Mouse (Mus musculus) kidney, postnatal 0 days (tissue): ENCODE measurements around the gene Sdc4. TPM values are rescaled to one million over a fixed set of nuclear protein-coding genes. Genes with fewer than 3 reads are reported as not detected.

Experiments used
- ATAC-seq: fragments of 200-750 bp; cut with Nextera tagmentation; replicated peaks from 2 replicates; pipeline ENCODE4 v1.8.0; 2017; ENCODE audit warnings: low read depth, moderate number of reproducible peaks, moderate TSS enrichment, moderate library complexity; ENCODE audit not compliant: low FRiP score
- DNase-seq: peaks from one replicate; pipeline ENCODE4 v3.0.0-alpha.2; 2016; ENCODE audit warnings: low spot score
- H3K27ac ChIP-seq: fragments of 300-500 bp; sonication (generic); 2 replicates; pipeline ENCODE4 v1.5.1; 2014; ENCODE audit warnings: mild to moderate bottlenecking
- H3K27me3 ChIP-seq: fragments of 300-500 bp; sonication (generic); 2 replicates; pipeline ENCODE4 v1.6.1; 2014; ENCODE audit warnings: low read length, mixed read lengths; ENCODE audit not compliant: insufficient read depth
- H3K36me3 ChIP-seq: fragments of 300-500 bp; sonication (generic); 2 replicates; pipeline ENCODE4 v1.6.1; 2014; ENCODE audit warnings: low read length, mixed read lengths; ENCODE audit not compliant: insufficient read depth
- H3K4me1 ChIP-seq: fragments of 300-500 bp; sonication (generic); replicated peaks from 2 replicates; pipeline ENCODE4 v1.6.1; 2014; ENCODE audit warnings: antibody characterized with exemption, low read length, mixed read lengths; ENCODE audit not compliant: insufficient read depth
- H3K4me2 ChIP-seq: fragments of 300-500 bp; sonication (generic); 2 replicates; pipeline ENCODE4 v1.6.1; 2014; ENCODE audit warnings: mild to moderate bottlenecking, low read length, moderate library complexity, mixed read lengths
- H3K4me3 ChIP-seq: fragments of 300-500 bp; sonication (generic); replicated peaks from 2 replicates; pipeline ENCODE4 v1.5.1; 2014; ENCODE audit warnings: low read depth, low read length
- H3K9ac ChIP-seq: fragments of 300-500 bp; sonication (generic); 2 replicates; pipeline ENCODE4 v1.6.1; 2014; ENCODE audit warnings: low read depth, low read length
- H3K9me3 ChIP-seq: fragments of 300-500 bp; sonication (generic); replicated peaks from 2 replicates; pipeline ENCODE4 v1.6.1; 2016; ENCODE audit warnings: low read length, inconsistent platforms, mixed read lengths
- CTCF ChIP-seq: IDR thresholded peaks from 2 replicates; pipeline ENCODE4 v1.5.1; 2016; ENCODE audit warnings: antibody characterized with exemption, low read depth, mild to moderate bottlenecking, moderate library complexity
- WGBS: fragments of 180-500 bp; shearing (Covaris S2); extraction: QIAGEN DNeasy Blood & Tissue Kit; methylation state at CpG from one replicate; pipeline ENCODE4 v1.1.7; 2014; 5-methylcytosine and 5-hydroxymethylcytosine counted together
- polyA plus RNA-seq: library from polyadenylated mRNA; unstranded; fragments of >200 nt; fragmentation: Nextera tagmentation; extraction: Ambion mirVana; gene quantifications from 2 replicates; pipeline ENCODE4 v1.2.1, GENCODE M21; 2015

The Sdc4 gene
- polyA plus RNA-seq, 1 experiment from 2014 or later = 183 TPM

DNA sequence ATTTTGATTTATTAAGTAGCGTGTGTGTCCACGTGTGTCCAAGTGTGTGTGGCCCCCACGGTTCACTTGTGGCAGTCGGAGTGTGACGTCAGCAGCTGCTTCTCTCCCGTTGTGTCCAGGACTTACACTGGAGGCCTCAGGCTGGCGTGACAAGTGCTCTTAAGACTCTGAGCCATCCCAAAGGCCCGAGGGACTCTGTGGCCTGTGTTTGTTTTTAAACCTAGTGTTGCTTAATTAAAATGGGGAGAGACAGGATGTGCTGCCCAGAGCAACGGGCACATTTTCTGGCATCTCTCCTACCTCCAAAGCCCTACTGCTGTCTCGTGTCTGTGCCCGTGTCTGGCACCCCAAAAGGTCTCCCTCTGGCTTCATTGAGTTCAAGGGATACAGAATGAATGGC lies 20.2 kb downstream of the Sdc4 start:
- H3K36me3 ChIP-seq = peaks cover 34% of the 10 kb centered on the region
- no peak overlapping the region for H3K27ac ChIP-seq
- H3K9ac ChIP-seq = no peak overlapping the region
- no peak for TF ChIP-seq CTCF
- no peaks in the 10 kb centered on the region for H3K4me1 ChIP-seq
- H3K4me3 ChIP-seq = no peak overlapping the region
- no peaks in the 10 kb centered on the region for H3K9me3 ChIP-seq
- WGBS = 65% methylated on average over 11 of the region's 11 CpGs
- H3K4me2 ChIP-seq = no peak overlapping the region
- H3K27me3 ChIP-seq = no peaks in the 10 kb centered on the region
- no peak for ATAC-seq
- no peak for DNase-seq

DNA sequence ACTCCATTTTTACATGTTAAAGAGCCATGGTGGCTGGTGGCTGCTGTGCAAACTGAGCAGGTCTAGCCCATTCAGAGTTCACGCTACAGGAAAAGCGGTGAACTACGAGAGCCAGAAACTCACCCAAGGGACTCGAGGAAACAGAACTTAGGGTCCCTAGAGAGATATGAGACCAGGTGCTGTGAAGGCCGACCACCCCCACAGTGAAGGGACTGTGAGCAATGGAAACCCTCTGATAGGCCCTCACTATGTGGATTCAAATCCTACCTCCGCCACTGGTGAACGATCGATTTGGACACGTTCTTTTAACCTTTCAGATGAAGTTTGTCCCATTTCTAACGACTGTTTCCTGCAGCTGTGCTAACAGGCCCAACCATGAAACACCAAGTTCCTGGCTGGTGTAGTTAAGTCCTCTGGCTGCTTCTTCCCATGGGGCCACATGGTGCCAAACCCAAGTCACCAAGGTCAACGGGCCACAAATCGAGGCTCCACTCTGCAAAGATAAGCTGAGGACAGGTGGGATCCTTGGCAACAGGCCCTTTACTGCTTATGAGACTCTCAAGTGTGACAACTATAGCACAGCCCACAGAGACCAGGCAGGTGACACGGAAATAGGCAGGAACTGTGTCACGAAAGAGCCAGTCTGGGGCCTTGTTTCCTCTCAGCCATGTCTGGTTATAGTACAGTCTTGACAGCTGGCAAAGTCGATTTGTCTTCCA lies 20.9 kb downstream of the Sdc4 start:
- Histone ChIP-seq H3K4me3 (no peak overlapping the region), H3K9ac (no peak overlapping the region), H3K4me1 (no peaks in the 10 kb centered on the region), H3K27ac (0 out of 2 replicates have a peak overlapping the region, but pooled peaks have one; percentile 1), H3K4me2 (no peak overlapping the region), H3K36me3 (peaks cover 30% of the 10 kb centered on the region), H3K9me3 (no peaks in the 10 kb centered on the region), H3K27me3 (no peaks in the 10 kb centered on the region)
- no peak for DNase-seq
- ATAC-seq = peak; percentile 23; the same call in 1 of the 2 replicates
- no peak for TF ChIP-seq CTCF
- WGBS = 81% methylated on average over 15 of the region's 15 CpGs

DNA sequence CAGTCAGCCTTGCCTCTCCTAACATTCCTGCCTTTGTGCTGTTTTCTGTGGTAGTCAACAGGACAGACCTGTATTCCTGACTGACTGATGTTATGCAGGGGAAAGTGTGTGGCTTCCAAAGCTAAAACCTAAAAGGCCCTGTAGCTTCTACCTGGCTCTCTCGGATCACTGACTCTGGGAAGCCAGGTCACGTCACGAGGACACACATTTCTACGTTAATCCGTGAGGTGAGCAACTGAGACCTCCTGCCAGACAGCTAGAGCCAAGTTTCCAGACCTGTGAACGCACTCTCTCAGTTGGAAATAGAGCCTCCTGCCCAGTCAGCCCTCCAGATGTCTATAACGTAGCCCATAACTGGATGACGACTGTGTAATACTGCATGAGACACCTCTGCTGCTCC lies 21.7 kb downstream of the Sdc4 start:
- WGBS = 67% methylated on average over 8 of the region's 8 CpGs
- no peak overlapping the region for H3K9ac ChIP-seq
- H3K4me3 ChIP-seq = no peak overlapping the region
- H3K27ac ChIP-seq = peak overlapping the region; percentile 1; the same call in 1 of the 2 replicates
- peaks cover 28% of the 10 kb centered on the region for H3K36me3 ChIP-seq
- DNase-seq = no peak
- H3K4me2 ChIP-seq = no peak overlapping the region
- no peaks in the 10 kb centered on the region for H3K27me3 ChIP-seq
- TF ChIP-seq CTCF = no peak
- ATAC-seq = no peak
- H3K9me3 ChIP-seq = no peaks in the 10 kb centered on the region
- no peaks in the 10 kb centered on the region for H3K4me1 ChIP-seq

DNA sequence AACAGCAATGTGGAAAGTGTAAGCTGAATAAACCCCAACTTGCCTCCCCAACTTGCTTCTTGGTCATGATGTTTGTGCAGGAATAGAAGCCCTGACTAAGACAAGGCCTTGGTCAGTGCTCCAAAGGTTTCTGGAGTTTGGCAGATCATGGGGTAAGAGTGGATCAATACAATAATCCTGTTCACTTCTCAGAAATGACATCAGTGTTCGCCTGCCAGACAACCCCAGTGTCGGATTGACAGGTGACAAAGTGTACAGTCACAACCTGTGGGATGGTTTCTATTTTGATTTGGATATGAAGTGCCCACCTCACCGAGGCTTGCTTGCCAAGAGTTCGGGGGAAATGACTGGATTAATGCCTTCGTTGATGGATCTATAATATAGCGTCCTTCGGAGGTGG lies 22.4 kb downstream of the Sdc4 start:
- peaks cover 28% of the 10 kb centered on the region for H3K36me3 ChIP-seq
- H3K4me3 ChIP-seq = no peak overlapping the region
- no peak overlapping the region for H3K27ac ChIP-seq
- WGBS = 89% methylated on average over 7 of the region's 7 CpGs
- no peak for TF ChIP-seq CTCF
- no peak for DNase-seq
- no peak overlapping the region for H3K9ac ChIP-seq
- no peaks in the 10 kb centered on the region for H3K4me1 ChIP-seq
- no peak overlapping the region for H3K4me2 ChIP-seq
- H3K27me3 ChIP-seq = no peaks in the 10 kb centered on the region
- ATAC-seq = no peak
- no peaks in the 10 kb centered on the region for H3K9me3 ChIP-seq

DNA sequence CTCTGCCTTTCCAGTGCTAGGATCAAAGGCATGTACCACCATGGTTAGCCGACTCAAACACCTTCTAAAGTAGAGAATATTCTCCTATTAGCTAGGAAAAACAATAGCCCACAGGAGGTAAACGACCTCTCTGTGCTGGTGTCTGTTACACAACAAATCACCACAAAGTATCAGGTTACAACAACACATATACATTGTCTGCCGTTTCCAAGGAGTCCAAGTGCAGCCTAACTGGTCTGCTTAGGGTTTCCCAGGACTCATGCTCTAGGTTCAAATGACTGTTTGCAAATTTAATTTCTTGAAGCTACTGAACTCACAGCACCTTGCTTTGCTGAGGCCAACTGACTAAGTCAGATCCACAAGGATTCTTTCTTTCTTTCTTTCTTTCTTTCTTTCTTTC lies 24.2 kb downstream of the Sdc4 start:
- H3K9me3 ChIP-seq = no peaks in the 10 kb centered on the region
- no peak for ATAC-seq
- no peak overlapping the region for H3K4me2 ChIP-seq
- no peaks in the 10 kb centered on the region for H3K27me3 ChIP-seq
- H3K4me1 ChIP-seq = no peaks in the 10 kb centered on the region
- peak overlapping the region; percentile 66 for H3K27ac ChIP-seq
- H3K4me3 ChIP-seq = no peak overlapping the region
- H3K36me3 ChIP-seq = peaks cover 18% of the 10 kb centered on the region
- 0% methylated on average over 3 of the region's 3 CpGs for WGBS
- no peak for DNase-seq
- H3K9ac ChIP-seq = no peak overlapping the region
- TF ChIP-seq CTCF = no peak

DNA sequence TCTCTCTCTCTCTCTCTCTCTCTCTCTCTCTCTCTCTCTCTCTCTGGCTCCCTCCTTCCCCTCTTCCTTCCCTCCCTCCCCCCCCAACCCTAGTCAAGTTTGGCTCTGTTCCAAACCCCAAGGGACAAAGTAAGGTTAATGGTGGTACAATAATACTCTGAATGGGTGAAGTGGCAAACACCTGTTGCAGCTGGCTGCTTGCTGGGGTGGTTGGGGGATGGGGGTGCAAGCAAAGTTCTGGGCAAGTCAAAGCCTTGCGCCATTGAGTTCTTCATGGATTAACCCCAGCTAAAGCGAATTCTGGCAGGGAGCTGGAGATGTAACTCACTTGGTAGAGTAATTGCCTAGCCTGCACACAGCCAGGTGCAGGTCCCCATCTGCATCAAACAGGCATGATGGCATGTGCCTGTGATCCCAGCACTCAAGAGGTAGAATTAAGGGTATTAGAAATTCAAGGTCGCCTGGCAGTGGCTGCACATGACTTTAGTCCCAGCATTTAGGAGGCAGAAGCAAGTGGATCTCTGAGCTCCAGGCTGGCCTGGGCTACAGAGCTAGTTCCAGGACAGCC lies 25.3 kb downstream of the Sdc4 start:
- H3K27ac ChIP-seq = peak overlapping the region; percentile 66
- TF ChIP-seq CTCF = no peak
- no peak overlapping the region for H3K4me3 ChIP-seq
- no peak for DNase-seq
- H3K27me3 ChIP-seq = no peaks in the 10 kb centered on the region
- no peaks in the 10 kb centered on the region for H3K9me3 ChIP-seq
- WGBS = 28% methylated on average over 3 of the region's 3 CpGs
- 0 out of 2 replicates have a peak, but pooled peaks have one; percentile 34 for ATAC-seq
- H3K4me2 ChIP-seq = no peak overlapping the region
- no peaks in the 10 kb centered on the region for H3K4me1 ChIP-seq
- peaks cover 7% of the 10 kb centered on the region for H3K36me3 ChIP-seq
- H3K9ac ChIP-seq = no peak overlapping the region

DNA sequence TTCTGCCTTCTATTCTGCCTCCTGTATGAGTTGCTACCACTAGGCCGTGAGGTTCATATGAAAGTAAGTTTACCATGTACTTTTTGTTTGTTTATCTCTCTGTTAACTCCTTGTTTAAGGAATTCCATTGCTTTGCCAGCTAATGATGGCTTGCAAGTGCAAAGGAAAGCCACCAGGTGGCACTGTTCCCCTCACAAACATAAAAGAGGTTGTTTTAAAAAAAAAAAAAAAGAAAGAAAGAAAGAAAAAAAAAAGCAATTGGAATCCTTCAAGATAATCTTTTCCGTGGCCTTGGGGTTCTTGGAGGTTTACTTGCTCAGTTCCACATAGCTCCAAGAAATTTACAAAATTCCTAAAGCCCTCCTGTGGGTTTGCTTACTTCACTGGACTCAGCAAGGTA lies 26.5 kb downstream of the Sdc4 start:
- no peak overlapping the region for H3K9ac ChIP-seq
- H3K36me3 ChIP-seq = no peaks in the 10 kb centered on the region
- DNase-seq = peak; percentile 81
- no peak for ATAC-seq
- WGBS = 0% methylated on average over 2 of the region's 2 CpGs
- peak; percentile 88 for TF ChIP-seq CTCF
- H3K4me1 ChIP-seq = no peaks in the 10 kb centered on the region
- H3K4me2 ChIP-seq = no peak overlapping the region
- H3K9me3 ChIP-seq = no peaks in the 10 kb centered on the region
- peak overlapping the region; percentile 66; the same call in 1 of the 2 replicates for H3K27ac ChIP-seq
- H3K4me3 ChIP-seq = no peak overlapping the region
- H3K27me3 ChIP-seq = no peaks in the 10 kb centered on the region
